In genomic region chr4:118566161-118566676, GRCm38 (mm10) we compare ENCODE assay signal across 9 mouse cellular contexts. TPM values are rescaled to one million over a fixed set of nuclear protein-coding genes. Genes with fewer than 3 reads are reported as not detected.
DNase-seq lines count a peak whose midpoint lies in the region; ATAC-seq lines count a peak whose summit lies in the region.
"Had no signal": no experiment of that assay in that cellular context is flagged by ENCODE, and none has a peak within 500 bp of the region (broad histone marks: within the 10 kb centered on the region; RNA-seq: fewer than 3 reads in every experiment).

No protein-coding gene starts in this region.

- no peaks in the 10 kb centered on the region for H3K4me1 ChIP-seq in forebrain, embryonic 14.5 days (ENCODE audit: control insufficient read depth, insufficient read depth, low read length)
- H3K4me1 ChIP-seq in forebrain, embryonic 16.5 days (replicated peaks; ENCODE audit: control insufficient read depth, insufficient read depth, low read length) = 0 out of 2 replicates have a peak, but pooled peaks cover 4% of the 10 kb centered on the region
- no peaks in the 10 kb centered on the region for H3K4me1 ChIP-seq in kidney, embryonic 14.5 days (ENCODE audit: control insufficient read depth, insufficient read depth, low read length)

- no peak for ATAC-seq in forebrain, embryonic 14.5 days
- no peak for ATAC-seq in forebrain, embryonic 16.5 days
- peak; percentile 42; the same call in 1 of the 2 replicates for ATAC-seq in kidney, embryonic 14.5 days (ENCODE audit: low FRiP score, low TSS enrichment)

- no peaks in the 10 kb centered on the region for H3K36me3 ChIP-seq in forebrain, embryonic 14.5 days (ENCODE audit: control insufficient read depth, insufficient read depth, low read length)
- H3K36me3 ChIP-seq in forebrain, embryonic 16.5 days (ENCODE audit: control insufficient read depth, insufficient read depth) = no peaks in the 10 kb centered on the region
- H3K36me3 ChIP-seq in kidney, embryonic 14.5 days (ENCODE audit: control insufficient read depth, insufficient read depth, low read length) = no peaks in the 10 kb centered on the region
- H3K36me3 ChIP-seq: limb, embryonic 13.5 days had no signal

- H3K27ac ChIP-seq in forebrain, embryonic 14.5 days (ENCODE audit: low read depth, low read length) = no peak overlapping the region
- no peak overlapping the region for H3K27ac ChIP-seq in forebrain, embryonic 16.5 days (ENCODE audit: low read length)
- no peak overlapping the region for H3K27ac ChIP-seq in kidney, embryonic 14.5 days (ENCODE audit: low read depth, low read length)
- H3K27ac ChIP-seq: limb, embryonic 13.5 days had no signal

- no peak overlapping the region for H3K4me3 ChIP-seq in forebrain, embryonic 14.5 days (ENCODE audit: low read depth, low read length)
- H3K4me3 ChIP-seq in forebrain, embryonic 16.5 days (replicated peaks; ENCODE audit: low read length) = no peak overlapping the region
- no peak overlapping the region for H3K4me3 ChIP-seq in kidney, embryonic 14.5 days (ENCODE audit: low read length)
- H3K4me3 ChIP-seq: limb, embryonic 13.5 days had no signal

- peak; percentile 52 for DNase-seq in forebrain, embryonic 14.5 days (ENCODE audit: low spot score)
- peak; percentile 15 for DNase-seq in spleen, adult 12 weeks (ENCODE audit: low spot score)
- no peak for DNase-seq in spleen, postnatal 14 days (ENCODE audit: low spot score in 2 of 2)
- DNase-seq in embryo, embryonic 10 days (ENCODE audit: low spot score) = peak; percentile 77
- peak; percentile 77 for DNase-seq in lung, postnatal 10 days
- peak; percentile 36 to 41 for DNase-seq in thymus, postnatal 36 days

- H3K27me3 ChIP-seq in forebrain, embryonic 14.5 days (replicated peaks; ENCODE audit: control insufficient read depth, insufficient read depth, low read length) = no peaks in the 10 kb centered on the region
- no peaks in the 10 kb centered on the region for H3K27me3 ChIP-seq in forebrain, embryonic 16.5 days (replicated peaks; ENCODE audit: control insufficient read depth, insufficient read depth, low read length)
- no peaks in the 10 kb centered on the region for H3K27me3 ChIP-seq in kidney, embryonic 14.5 days (ENCODE audit: control insufficient read depth, insufficient read depth, low read length)

- H3K9me3 ChIP-seq in forebrain, embryonic 14.5 days (replicated peaks; ENCODE audit: control insufficient read depth, low read length) = no peaks in the 10 kb centered on the region
- H3K9me3 ChIP-seq in forebrain, embryonic 16.5 days (ENCODE audit: control insufficient read depth, low read length) = no peaks in the 10 kb centered on the region
- no peaks in the 10 kb centered on the region for H3K9me3 ChIP-seq in kidney, embryonic 14.5 days (ENCODE audit: control insufficient read depth, low read length)
- H3K9me3 ChIP-seq: limb, embryonic 13.5 days had no signal

- H3K4me2 ChIP-seq in forebrain, embryonic 14.5 days (ENCODE audit: low read length) = no peak overlapping the region
- no peak overlapping the region for H3K4me2 ChIP-seq in forebrain, embryonic 16.5 days (ENCODE audit: low read length)
- no peak overlapping the region for H3K4me2 ChIP-seq in kidney, embryonic 14.5 days (replicated peaks; ENCODE audit: low read depth, low read length)
- H3K4me2 ChIP-seq: limb, embryonic 13.5 days had no signal

- 35% methylated on average over 7 of the region's 7 CpGs for WGBS in forebrain, embryonic 14.5 days
- WGBS in forebrain, embryonic 16.5 days = 30% methylated on average over 7 of the region's 7 CpGs
- WGBS in kidney, embryonic 14.5 days = 32% methylated on average over 7 of the region's 7 CpGs

- no peak overlapping the region for H3K9ac ChIP-seq in forebrain, embryonic 14.5 days (ENCODE audit: low read length)
- H3K9ac ChIP-seq in forebrain, embryonic 16.5 days (replicated peaks; ENCODE audit: low read depth, low read length) = no peak overlapping the region
- H3K9ac ChIP-seq in kidney, embryonic 14.5 days (ENCODE audit: low read depth, low read length) = no peak overlapping the region
- H3K9ac ChIP-seq: limb, embryonic 13.5 days had no signal

RNA-seq across cellular contexts. Expression of gene Tmem125, which starts 22.4 kb away (rescaled TPM):
- polyA plus RNA-seq in forebrain, embryonic 14.5 days (2014; fragmentation: Nextera tagmentation; extraction: Ambion mirVana) = not detected in 2 replicates
- 0.21 TPM in 1 of 2 replicates, not detected in the other for polyA plus RNA-seq in forebrain, embryonic 16.5 days (2015; fragmentation: Nextera tagmentation; extraction: Ambion mirVana)
- 3.2 and 4.1 TPM in 2 replicates for polyA plus RNA-seq in kidney, embryonic 14.5 days (2014; fragmentation: Nextera tagmentation; extraction: Ambion mirVana)

RNA-seq across cellular contexts. Expression of gene 2610528J11Rik, which starts 39.4 kb away (rescaled TPM):
- polyA plus RNA-seq in forebrain, embryonic 14.5 days (2014; fragmentation: Nextera tagmentation; extraction: Ambion mirVana) = not detected in 2 replicates
- polyA plus RNA-seq in forebrain, embryonic 16.5 days (2015; fragmentation: Nextera tagmentation; extraction: Ambion mirVana) = 0.26 TPM in 1 of 2 replicates, not detected in the other
- polyA plus RNA-seq in kidney, embryonic 14.5 days (2014; fragmentation: Nextera tagmentation; extraction: Ambion mirVana) = 15.5 and 15.6 TPM in 2 replicates

RNA-seq across cellular contexts. Expression of gene Cfap57, which starts 54.4 kb away (rescaled TPM):
- 0.81 and 0.91 TPM in 2 replicates for polyA plus RNA-seq in forebrain, embryonic 14.5 days (2014; fragmentation: Nextera tagmentation; extraction: Ambion mirVana)
- 0.72 and 1.3 TPM in 2 replicates for polyA plus RNA-seq in forebrain, embryonic 16.5 days (2015; fragmentation: Nextera tagmentation; extraction: Ambion mirVana)
- polyA plus RNA-seq in kidney, embryonic 14.5 days (2014; fragmentation: Nextera tagmentation; extraction: Ambion mirVana) = 0.08 and 0.17 TPM in 2 replicates

RNA-seq across cellular contexts. Expression of gene Ebna1bp2, which starts 54.4 kb away (rescaled TPM):
- polyA plus RNA-seq in forebrain, embryonic 14.5 days (2014; fragmentation: Nextera tagmentation; extraction: Ambion mirVana) = 167 and 176 TPM in 2 replicates
- 138 and 150 TPM in 2 replicates for polyA plus RNA-seq in forebrain, embryonic 16.5 days (2015; fragmentation: Nextera tagmentation; extraction: Ambion mirVana)
- polyA plus RNA-seq in kidney, embryonic 14.5 days (2014; fragmentation: Nextera tagmentation; extraction: Ambion mirVana) = 199 and 222 TPM in 2 replicates

Comparison
In these comparisons a context has a peak if more than half of its experiments do, and no peak if none do; other contexts are left out.
1. DNase-seq: peak in forebrain, embryonic 14.5 days (single experiment), spleen, adult 12 weeks (single experiment), embryo, embryonic 10 days (single experiment), lung, postnatal 10 days (single experiment) and thymus, postnatal 36 days (2 of 2); none in spleen, postnatal 14 days (0 of 2).
2. RNA of gene 2610528J11Rik, which starts 39.4 kb away (polyA plus RNA-seq): 15.5 to 15.6 TPM in kidney, embryonic 14.5 days; not detected in forebrain, embryonic 14.5 days and 0.26 TPM in forebrain, embryonic 16.5 days; every median in the first group is over 10 times any median in the second.